Mouse (Mus musculus): ENCODE measurements around the gene Sema4b. TPM values are rescaled to one million over a fixed set of nuclear protein-coding genes. Genes with fewer than 3 reads are reported as not detected.

Sema4b gene
- total and polyA plus RNA-seq, 3 experiments, result 1.5 to 9.4 (median 6.7) TPM

- Histone ChIP-seq H3K9me3 (replicated peaks; ENCODE audit: low read length) (no peaks in the 10 kb centered on the region), H3K36me3 (replicated peaks in 1 of 2; ENCODE audit: control insufficient read depth in 1 of 2, insufficient read depth in 1 of 2, low read length in 1 of 2) (no peaks in the 10 kb centered on the region), H3K27ac (ENCODE audit: insufficient read depth, low read depth) (no peak overlapping the region), H3K4me3 (replicated peaks in 1 of 3; ENCODE audit: low read depth in 2 of 3, low read length in 2 of 3, poor library complexity in 1 of 3) (no peak overlapping the region), H3K4me2 (ENCODE audit: insufficient read depth, low read depth, poor library complexity, severe bottlenecking) (no peak overlapping the region), H3K27me3 (replicated peaks) (no peaks in the 10 kb centered on the region), H3K4me1 (ENCODE audit: control insufficient read depth in 1 of 2, insufficient read depth in 2 of 2) (peaks cover 27 to 59% of the 10 kb centered on the region in 2 experiments), H3K79me2 (replicated peaks; ENCODE audit: control insufficient read depth, extremely low read depth, insufficient read depth, poor library complexity, severe bottlenecking) (no peaks in the 10 kb centered on the region), H3K9ac (ENCODE audit: insufficient read depth, low read depth) (no peak overlapping the region)
- in situ Hi-C loops (cut with MboI; ENCODE audit: low pct_ligation_motif_present, low pct_unique_long_range_greater_than_20kb, low sequenced_read_pairs) (no loop called here), dilution Hi-C loops (cut with MboI; ENCODE audit: extremely low pct_ligation_motif_present, extremely low pct_unique_long_range_greater_than_20kb, low sequenced_read_pairs) (no loop called here)
- TF ChIP-seq E2F4 (IDR thresholded peaks at IDR 0.05; ENCODE audit: insufficient replicate concordance, low read depth, low read length) (no peak), PAX5 (IDR thresholded peaks at IDR 0.05; ENCODE audit: low read length) (no peak), CHD2 (IDR thresholded peaks at IDR 0.05; ENCODE audit: low read length) (no peak), RCOR1 (conservative IDR thresholded peaks at IDR 0.05; ENCODE audit: low read depth, low read length) (no peak)
- no peak for DNase-seq (ENCODE audit: extremely low read depth)
Measured at GRCm38 (mm10) chr7:80188579-80189125, 2.0 kb downstream of the Sema4b start.

DNA sequence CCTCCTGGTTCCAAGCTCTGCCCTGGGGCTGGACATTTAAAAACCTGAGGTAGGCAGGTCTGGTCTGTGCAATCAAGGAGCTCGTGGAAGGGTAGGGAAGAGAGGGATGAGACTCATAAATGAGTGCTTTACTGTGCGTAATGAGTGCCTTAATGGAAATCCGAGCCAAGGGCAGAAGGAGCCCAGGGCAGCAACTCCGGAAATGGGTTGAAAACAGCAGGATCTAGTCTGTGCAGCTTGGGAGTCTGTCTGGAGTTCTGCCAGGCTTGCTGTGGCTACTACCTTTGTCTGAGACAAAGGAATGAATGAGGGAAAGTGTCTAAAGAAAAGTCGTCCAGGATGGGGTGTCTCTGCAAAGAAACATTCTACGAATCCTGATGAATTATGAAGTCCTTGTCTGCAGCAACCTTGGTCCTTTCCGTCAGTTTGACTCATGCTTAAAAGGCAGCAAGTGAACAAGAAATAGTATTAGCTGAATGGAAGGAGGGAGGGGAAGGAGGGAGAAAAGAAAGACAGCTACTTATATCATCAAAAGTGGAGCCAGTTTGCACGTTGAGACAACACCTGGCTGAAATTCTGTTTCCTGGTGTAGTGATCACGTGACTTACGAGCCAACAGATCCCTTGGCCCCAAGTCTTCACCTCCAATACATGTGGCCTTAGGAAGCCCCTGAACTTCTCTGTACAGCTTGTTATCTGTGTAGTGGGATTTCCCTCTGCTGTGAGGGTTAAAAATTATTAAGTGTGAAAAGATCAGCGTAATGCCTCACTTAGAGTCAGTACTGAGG, 2.7 kb downstream of the Sema4b start:
- no peaks in the 10 kb centered on the region for H3K27me3 ChIP-seq (replicated peaks)
- dilution Hi-C loops (cut with MboI; ENCODE audit: extremely low pct_ligation_motif_present, extremely low pct_unique_long_range_greater_than_20kb, low sequenced_read_pairs) (no loop called here), in situ Hi-C loops (cut with MboI; ENCODE audit: low pct_ligation_motif_present, low pct_unique_long_range_greater_than_20kb, low sequenced_read_pairs) (no loop called here)
- H3K36me3 ChIP-seq (replicated peaks in 1 of 2; ENCODE audit: control insufficient read depth in 1 of 2, insufficient read depth in 1 of 2, low read length in 1 of 2), result no peaks in the 10 kb centered on the region
- H3K4me3 ChIP-seq (replicated peaks in 1 of 3; ENCODE audit: low read depth in 2 of 3, low read length in 2 of 3, poor library complexity in 1 of 3), result no peak overlapping the region
- DNase-seq (ENCODE audit: extremely low read depth), result no peak
- no peak overlapping the region for H3K9ac ChIP-seq (ENCODE audit: insufficient read depth, low read depth)
- no peaks in the 10 kb centered on the region for H3K9me3 ChIP-seq (replicated peaks; ENCODE audit: low read length)
- no peak overlapping the region for H3K4me2 ChIP-seq (ENCODE audit: insufficient read depth, low read depth, poor library complexity, severe bottlenecking)
- H3K27ac ChIP-seq (ENCODE audit: insufficient read depth, low read depth), result no peak overlapping the region
- peaks cover 30 to 62% of the 10 kb centered on the region in 2 experiments for H3K4me1 ChIP-seq (ENCODE audit: control insufficient read depth in 1 of 2, insufficient read depth in 2 of 2)
- no peaks in the 10 kb centered on the region for H3K79me2 ChIP-seq (replicated peaks; ENCODE audit: control insufficient read depth, extremely low read depth, insufficient read depth, poor library complexity, severe bottlenecking)
- TF ChIP-seq RCOR1 (conservative IDR thresholded peaks at IDR 0.05; ENCODE audit: low read depth, low read length) (no peak), MEF2A (IDR thresholded peaks at IDR 0.05; ENCODE audit: borderline replicate concordance, low read depth, low read length) (no peak), ELF1 (IDR thresholded peaks at IDR 0.05; ENCODE audit: low read depth, low read length) (no peak), MXI1 (IDR thresholded peaks at IDR 0.05; ENCODE audit: low read depth, low read length) (no peak), JUND (conservative IDR thresholded peaks at IDR 0.05; ENCODE audit: low read depth, low read length) (no peak), CHD2 (IDR thresholded peaks at IDR 0.05; ENCODE audit: low read length) (no peak), MYC (IDR thresholded peaks at IDR 0.05; ENCODE audit: low read depth, low read length) (no peak), RAD21 (IDR thresholded peaks at IDR 0.05; ENCODE audit: low read depth, low read length) (no peak), E2F4 (IDR thresholded peaks at IDR 0.05; ENCODE audit: insufficient replicate concordance, low read depth, low read length) (no peak), MAX (IDR thresholded peaks at IDR 0.05; ENCODE audit: low read length) (0 out of 2 replicates have a peak, but pooled peaks have one; percentile 34), TBP (conservative IDR thresholded peaks at IDR 0.05; ENCODE audit: low read depth, low read length) (no peak), MAZ (IDR thresholded peaks at IDR 0.05; ENCODE audit: low read depth, low read length) (no peak), USF1 (IDR thresholded peaks at IDR 0.05; ENCODE audit: low read depth, low read length) (peak; percentile 69), CTCF (conservative IDR thresholded peaks at IDR 0.05 in 1 of 2, IDR thresholded peaks at IDR 0.05 in 1 of 2; ENCODE audit: low read depth in 2 of 2, low read length in 2 of 2) (no peak), USF2 (conservative IDR thresholded peaks at IDR 0.05; ENCODE audit: low read depth, low read length) (peak; percentile 57; the same call in 1 of the 2 replicates), GABPA (IDR thresholded peaks at IDR 0.05; ENCODE audit: insufficient replicate concordance, low read depth, low read length) (no peak), UBTF (IDR thresholded peaks at IDR 0.05; ENCODE audit: low read depth, low read length) (no peak), BHLHE40 (IDR thresholded peaks at IDR 0.05; ENCODE audit: low read depth, low read length) (peak; percentile 59)
